Mouse (Mus musculus) heart, embryonic 15.5 days (tissue): ENCODE results near the gene Nfic. TPM values are rescaled to one million over a fixed set of nuclear protein-coding genes. Genes with fewer than 3 reads are reported as not detected.

Source experiments
- ATAC-seq: fragments of 200-750 bp; cut with Nextera tagmentation; replicated peaks from 2 replicates; pipeline ENCODE4 v1.8.0; 2017; ENCODE audit warnings: low read depth, moderate TSS enrichment; ENCODE audit not compliant: insufficient number of reproducible peaks, insufficient read depth, low FRiP score
- H3K27ac ChIP-seq: fragments of 300-500 bp; sonication (generic); 2 replicates; pipeline ENCODE4 v1.5.1; 2015; ENCODE audit warnings: mild to moderate bottlenecking, inconsistent platforms
- H3K27me3 ChIP-seq: fragments of 300-500 bp; sonication (generic); 2 replicates; pipeline ENCODE4 v1.6.1; 2015; ENCODE audit warnings: inconsistent platforms
- H3K36me3 ChIP-seq: fragments of 300-500 bp; sonication (generic); 2 replicates; pipeline ENCODE4 v1.6.1; 2015; ENCODE audit warnings: mild to moderate bottlenecking, inconsistent platforms
- H3K4me1 ChIP-seq: fragments of 300-500 bp; sonication (generic); replicated peaks from 2 replicates; pipeline ENCODE4 v1.6.1; 2015; ENCODE audit warnings: inconsistent platforms
- H3K4me2 ChIP-seq: fragments of 300-500 bp; sonication (generic); 2 replicates; pipeline ENCODE4 v1.6.1; 2015; ENCODE audit warnings: inconsistent platforms, mild to moderate bottlenecking, moderate library complexity
- H3K4me3 ChIP-seq: fragments of 300-500 bp; sonication (generic); 2 replicates; pipeline ENCODE4 v1.5.1; 2015; ENCODE audit warnings: mild to moderate bottlenecking, inconsistent platforms
- H3K9ac ChIP-seq: fragments of 300-500 bp; sonication (generic); 2 replicates; pipeline ENCODE4 v1.6.1; 2015; ENCODE audit warnings: mild to moderate bottlenecking, inconsistent platforms
- H3K9me3 ChIP-seq: fragments of 300-500 bp; sonication (generic); replicated peaks from 2 replicates; pipeline ENCODE4 v1.6.1; 2016; ENCODE audit warnings: inconsistent platforms
- WGBS: fragments of 180-500 bp; shearing (Covaris S2); methylation state at CpG from one replicate; pipeline ENCODE4 v1.1.7; 2015; ENCODE audit warnings: mixed read lengths; 5-methylcytosine and 5-hydroxymethylcytosine counted together
- polyA plus RNA-seq: library from polyadenylated mRNA; unstranded; fragments of >200 nt; fragmentation: Nextera tagmentation; extraction: Ambion mirVana; gene quantifications from 2 replicates; pipeline ENCODE4 v1.2.1, GENCODE M21; 2015

Gene Nfic
- polyA plus RNA-seq, 1 experiment from 2014 or later: 60.9 TPM

GRCm38 (mm10) chr10:81484441-81485059 lies 29.1 kb upstream of the Nfic start:
- no peaks in the 10 kb centered on the region for H3K9me3 ChIP-seq
- H3K4me2 ChIP-seq: no peak overlapping the region
- H3K27ac ChIP-seq: no peak overlapping the region
- H3K4me3 ChIP-seq: no peak overlapping the region
- no peak overlapping the region for H3K9ac ChIP-seq
- peaks cover 30% of the 10 kb centered on the region for H3K27me3 ChIP-seq
- ATAC-seq: no peak
- H3K36me3 ChIP-seq: peaks cover 29% of the 10 kb centered on the region
- 64% methylated on average over 6 of the region's 6 CpGs for WGBS
- H3K4me1 ChIP-seq: peaks cover 26% of the 10 kb centered on the region

- H3K4me3 ChIP-seq: no peak overlapping the region
- peaks cover 33% of the 10 kb centered on the region for H3K27me3 ChIP-seq
- H3K9ac ChIP-seq: no peak overlapping the region
- H3K9me3 ChIP-seq: no peaks in the 10 kb centered on the region
- no peak overlapping the region for H3K4me2 ChIP-seq
- ATAC-seq: no peak
- no peak overlapping the region for H3K27ac ChIP-seq
- WGBS: 18% methylated on average over 9 of the region's 9 CpGs
- H3K36me3 ChIP-seq: peaks cover 26% of the 10 kb centered on the region
- H3K4me1 ChIP-seq: peaks cover 25% of the 10 kb centered on the region
Measured at GRCm38 (mm10) chr10:81483983-81484382, 28.5 kb upstream of the Nfic start.

DNA sequence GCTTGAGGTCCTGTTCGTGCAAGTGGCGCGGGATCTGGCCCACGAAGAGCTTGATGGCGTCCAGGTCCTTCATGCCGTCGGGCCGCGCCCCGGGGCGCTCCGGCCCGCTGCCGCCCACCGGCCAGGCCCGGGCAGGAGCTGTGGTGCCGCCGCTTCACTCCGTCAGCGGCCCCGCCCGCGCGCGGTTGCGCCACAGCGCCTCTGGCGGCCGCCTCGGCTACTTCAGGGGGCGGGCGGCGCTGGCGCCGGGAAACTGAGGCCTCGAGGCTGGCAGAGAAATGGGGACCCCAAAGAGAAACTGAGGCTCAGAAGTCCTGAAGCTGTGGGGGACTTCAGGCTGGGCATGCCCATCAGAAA lies 27.1 kb upstream of the Nfic start, which contains the start of gene Celf5:
TSS of gene Celf5 (minus strand) at position 177 of the 357 bp plus-strand sequence.
- H3K4me3 ChIP-seq: peak within 1 kb of the TSS; percentile 54
- WGBS: 0% methylated on average over 20 of the region's 36 CpGs
- peaks cover 48% of the 10 kb centered on the region for H3K27me3 ChIP-seq
- H3K4me2 ChIP-seq: peak within 1 kb of the TSS; percentile 94
- peaks cover 11% of the 10 kb centered on the region for H3K36me3 ChIP-seq
- peak within 1 kb of the TSS; percentile 55 for H3K9ac ChIP-seq
- no peak within 1 kb of the TSS for H3K27ac ChIP-seq
- H3K9me3 ChIP-seq: no peaks in the 10 kb centered on the region
- H3K4me1 ChIP-seq: peaks cover 12% of the 10 kb centered on the region
- peak; percentile 16; the same call in 1 of the 2 replicates for ATAC-seq

DNA sequence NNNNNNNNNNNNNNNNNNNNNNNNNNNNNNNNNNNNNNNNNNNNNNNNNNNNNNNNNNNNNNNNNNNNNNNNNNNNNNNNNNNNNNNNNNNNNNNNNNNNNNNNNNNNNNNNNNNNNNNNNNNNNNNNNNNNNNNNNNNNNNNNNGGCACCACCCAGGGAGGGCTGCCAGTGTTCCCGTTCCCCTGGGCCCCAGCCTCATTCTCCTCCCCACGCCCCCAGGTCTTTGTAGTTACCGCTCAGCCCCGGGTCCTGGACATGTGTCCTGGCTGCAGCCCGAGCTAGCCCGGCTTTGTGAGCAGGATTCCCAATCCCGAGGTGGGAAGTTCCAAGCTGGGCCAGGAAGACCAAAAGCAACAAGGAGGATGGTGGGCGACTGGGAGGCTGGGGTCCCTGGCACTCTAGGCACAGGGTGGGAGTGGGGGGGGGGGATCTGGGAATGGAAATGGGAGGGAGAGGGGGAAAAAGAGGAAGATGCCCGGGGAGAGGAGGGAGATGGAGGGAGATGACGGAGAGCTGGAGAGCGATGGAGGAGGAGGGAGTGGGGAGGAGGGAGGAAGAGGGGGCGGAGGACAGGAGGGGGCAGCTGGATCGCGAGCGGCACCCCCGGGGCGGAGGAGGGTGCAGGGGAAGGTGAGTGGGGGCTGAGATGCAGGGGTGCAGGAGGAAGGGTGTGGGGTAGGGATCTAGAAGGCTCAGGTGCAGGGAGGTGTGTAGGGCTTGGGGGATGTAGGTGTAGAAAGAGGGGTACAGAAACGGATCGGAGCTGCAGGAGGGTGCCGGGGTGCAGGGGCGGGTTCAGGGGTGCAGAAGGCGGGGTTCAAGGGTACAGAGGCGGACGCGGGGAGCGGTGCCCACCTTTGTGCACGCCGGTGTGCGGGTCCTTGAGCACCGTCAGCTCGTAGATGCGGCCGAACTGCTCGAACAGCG lies 26.4 kb upstream of the Nfic start:
- ATAC-seq: no peak; the same call in 1 of the 2 replicates
- 7% methylated on average over 34 of the region's 35 CpGs for WGBS
- H3K4me3 ChIP-seq: peak overlapping the region; percentile 54
- H3K9ac ChIP-seq: peak overlapping the region; percentile 55
- H3K36me3 ChIP-seq: 0 out of 2 replicates have a peak, but pooled peaks cover 5% of the 10 kb centered on the region
- H3K27ac ChIP-seq: no peak overlapping the region
- peak overlapping the region; percentile 94 for H3K4me2 ChIP-seq
- peaks cover 12% of the 10 kb centered on the region for H3K4me1 ChIP-seq
- H3K9me3 ChIP-seq: no peaks in the 10 kb centered on the region
- H3K27me3 ChIP-seq: peaks cover 54% of the 10 kb centered on the region

DNA sequence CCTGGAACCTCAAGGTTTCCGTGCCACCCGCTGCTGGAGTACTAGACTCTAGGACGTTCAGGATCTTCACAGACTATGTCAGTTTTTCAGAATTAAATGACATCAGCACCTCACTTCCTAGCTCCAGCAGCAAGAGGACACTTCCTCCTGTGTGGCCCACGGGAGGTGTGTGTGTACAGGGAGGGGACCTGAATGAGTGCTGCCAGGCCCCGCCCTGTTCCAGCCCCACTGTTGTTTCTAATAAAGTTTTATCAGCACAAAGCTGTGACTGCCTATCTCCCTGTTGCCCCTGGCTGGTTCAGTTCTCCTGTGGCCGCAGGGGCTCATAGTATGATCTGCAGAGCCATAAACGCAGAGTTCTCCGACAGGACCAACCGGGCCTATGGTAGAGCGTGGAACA lies 19.0 kb upstream of the Nfic start:
- Histone ChIP-seq H3K9ac (no peak overlapping the region), H3K4me2 (no peak overlapping the region), H3K4me1 (peaks cover 2% of the 10 kb centered on the region; the same call in 1 of the 2 replicates), H3K9me3 (no peaks in the 10 kb centered on the region), H3K27me3 (peaks cover 93% of the 10 kb centered on the region), H3K36me3 (no peaks in the 10 kb centered on the region), H3K4me3 (no peak overlapping the region), H3K27ac (no peak overlapping the region)
- ATAC-seq: no peak
- WGBS: 73% methylated on average over 10 of the region's 10 CpGs

- Histone ChIP-seq H3K9ac (no peak overlapping the region), H3K4me2 (no peak overlapping the region), H3K4me1 (peaks cover 2% of the 10 kb centered on the region; the same call in 1 of the 2 replicates), H3K27me3 (peaks cover 95% of the 10 kb centered on the region), H3K9me3 (no peaks in the 10 kb centered on the region), H3K36me3 (no peaks in the 10 kb centered on the region), H3K4me3 (no peak overlapping the region), H3K27ac (no peak overlapping the region)
- WGBS: 3% methylated on average over 22 of the region's 22 CpGs
- ATAC-seq: no peak
Measured at GRCm38 (mm10) chr10:81473003-81473451, 17.6 kb upstream of the Nfic start.

DNA sequence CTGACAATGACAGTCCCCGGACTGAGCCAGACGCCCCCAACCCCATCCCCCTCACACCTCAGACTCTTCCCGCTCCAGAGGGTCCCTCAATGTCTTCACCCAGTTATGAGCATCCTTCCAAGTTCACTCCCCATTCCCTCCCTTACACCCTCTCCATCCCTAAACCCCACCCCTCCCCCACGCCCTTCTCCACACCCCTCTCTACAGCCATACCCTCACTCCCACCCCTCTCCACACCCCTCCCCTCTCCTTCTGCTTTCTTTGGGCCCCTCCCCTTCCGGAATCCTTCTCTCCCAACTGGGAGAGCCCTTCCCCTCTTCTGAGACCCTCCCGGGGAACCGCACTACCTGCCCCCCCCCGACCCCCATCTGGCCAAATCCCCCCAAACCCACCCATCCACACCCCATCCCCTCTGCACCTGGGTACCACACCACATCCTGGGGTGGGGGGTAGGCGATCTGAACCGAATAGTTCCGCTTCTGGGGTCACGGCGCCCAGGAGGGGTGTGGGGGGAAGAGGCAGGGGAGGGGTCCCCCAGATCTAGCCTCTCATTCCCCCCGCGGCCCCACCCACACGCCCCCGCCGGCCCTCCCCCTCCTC lies 17.1 kb upstream of the Nfic start:
- ATAC-seq: no peak; the same call in 1 of the 2 replicates
- H3K36me3 ChIP-seq: no peaks in the 10 kb centered on the region
- no peaks in the 10 kb centered on the region for H3K9me3 ChIP-seq
- H3K4me3 ChIP-seq: no peak overlapping the region
- H3K9ac ChIP-seq: no peak overlapping the region
- peaks cover 95% of the 10 kb centered on the region for H3K27me3 ChIP-seq
- WGBS: 3% methylated on average over 15 of the region's 18 CpGs
- peaks cover 2% of the 10 kb centered on the region; the same call in 1 of the 2 replicates for H3K4me1 ChIP-seq
- H3K27ac ChIP-seq: no peak overlapping the region
- no peak overlapping the region for H3K4me2 ChIP-seq

DNA sequence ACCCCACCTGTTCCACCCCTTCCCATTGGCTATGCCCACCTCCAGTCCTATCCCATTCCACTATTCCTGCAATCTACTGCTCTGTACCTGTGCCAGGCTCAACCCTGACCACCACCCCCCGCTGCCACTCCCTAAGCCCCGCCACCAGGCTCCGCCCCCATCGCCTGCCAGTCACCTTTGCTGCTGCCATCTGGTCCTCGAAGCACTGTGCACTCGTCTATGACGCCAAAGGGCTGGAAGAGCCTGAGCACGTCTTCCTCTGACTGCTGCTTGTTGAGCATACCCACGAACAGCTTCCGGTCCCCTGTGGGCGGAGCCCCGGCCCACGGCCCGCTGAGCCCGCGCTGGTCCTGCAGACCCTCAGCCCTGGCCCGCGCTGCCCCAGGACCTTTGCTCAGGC lies 15.0 kb upstream of the Nfic start:
- no peak overlapping the region for H3K4me2 ChIP-seq
- WGBS: 40% methylated on average over 18 of the region's 18 CpGs
- peaks cover 97% of the 10 kb centered on the region for H3K27me3 ChIP-seq
- ATAC-seq: no peak
- H3K9ac ChIP-seq: no peak overlapping the region
- H3K36me3 ChIP-seq: no peaks in the 10 kb centered on the region
- no peak overlapping the region for H3K4me3 ChIP-seq
- H3K27ac ChIP-seq: no peak overlapping the region
- no peaks in the 10 kb centered on the region for H3K9me3 ChIP-seq
- no peaks in the 10 kb centered on the region for H3K4me1 ChIP-seq

- no peak overlapping the region for H3K27ac ChIP-seq
- no peaks in the 10 kb centered on the region for H3K9me3 ChIP-seq
- no peak overlapping the region for H3K4me3 ChIP-seq
- H3K4me2 ChIP-seq: no peak overlapping the region
- no peak for ATAC-seq
- 77% methylated on average over 5 of the region's 5 CpGs for WGBS
- H3K9ac ChIP-seq: no peak overlapping the region
- H3K4me1 ChIP-seq: peaks cover 3% of the 10 kb centered on the region
- peaks cover 97% of the 10 kb centered on the region for H3K27me3 ChIP-seq
- H3K36me3 ChIP-seq: no peaks in the 10 kb centered on the region
Measured at GRCm38 (mm10) chr10:81469253-81469652, 13.8 kb upstream of the Nfic start.

DNA sequence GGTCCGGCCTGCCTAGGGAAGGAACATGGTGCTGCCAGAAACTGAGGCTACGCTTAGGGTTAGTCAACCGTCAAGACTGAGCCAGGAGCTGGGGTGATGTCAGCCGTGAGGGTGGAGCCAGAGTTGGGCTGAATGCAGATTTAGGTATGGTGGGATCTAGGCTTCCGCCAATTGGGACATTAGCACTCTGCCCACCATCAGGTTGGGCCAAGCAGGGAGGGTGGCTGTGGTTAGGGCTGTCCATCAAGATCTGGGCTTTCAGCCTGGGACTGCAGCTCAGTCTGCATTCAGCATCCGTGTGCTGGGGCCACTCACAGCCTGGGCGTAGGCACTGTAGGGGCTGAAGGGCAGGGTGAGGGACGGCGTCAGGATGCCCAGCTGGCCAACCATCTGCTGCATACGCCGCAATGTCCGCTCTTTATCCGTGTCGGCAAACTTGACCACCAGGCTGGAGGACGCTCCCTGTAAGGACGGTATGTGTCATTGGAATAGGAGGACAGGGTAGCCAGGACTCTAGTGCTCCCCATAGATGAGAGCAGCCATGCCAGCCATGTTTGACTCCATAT lies 12.3 kb upstream of the Nfic start:
- H3K27me3 ChIP-seq: peaks cover 97% of the 10 kb centered on the region
- H3K27ac ChIP-seq: no peak overlapping the region
- H3K9me3 ChIP-seq: no peaks in the 10 kb centered on the region
- 76% methylated on average over 16 of the region's 16 CpGs for WGBS
- H3K4me3 ChIP-seq: no peak overlapping the region
- no peak overlapping the region for H3K4me2 ChIP-seq
- H3K36me3 ChIP-seq: no peaks in the 10 kb centered on the region
- no peak for ATAC-seq
- H3K4me1 ChIP-seq: peaks cover 7% of the 10 kb centered on the region
- H3K9ac ChIP-seq: no peak overlapping the region

DNA sequence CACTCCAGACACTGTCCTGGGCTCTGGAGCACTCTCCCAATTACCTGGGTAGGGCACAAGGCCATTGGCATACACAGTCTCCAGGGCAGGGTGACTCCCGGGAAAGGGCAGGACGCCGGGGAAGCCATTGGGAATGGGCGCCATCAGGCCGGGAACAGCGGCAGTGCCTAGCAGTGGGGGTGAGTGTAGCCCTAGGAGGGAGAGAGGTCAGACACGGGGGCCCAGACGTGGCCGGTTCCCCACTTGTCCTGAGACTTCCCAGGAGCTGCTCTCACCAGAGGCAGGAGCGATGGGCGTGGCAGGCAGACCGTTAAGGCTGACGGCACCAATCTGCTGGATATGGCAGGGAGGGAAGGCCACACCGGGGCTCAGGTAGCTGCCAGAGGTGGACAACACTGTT lies 11.4 kb upstream of the Nfic start:
- no peak for ATAC-seq
- peaks cover 7% of the 10 kb centered on the region for H3K4me1 ChIP-seq
- WGBS: 53% methylated on average over 14 of the region's 14 CpGs

More for the DNA sequence above, 11.4 kb upstream of the Nfic start:
- Histone ChIP-seq H3K9me3 (no peaks in the 10 kb centered on the region), H3K4me2 (no peak overlapping the region), H3K27me3 (peaks cover 97% of the 10 kb centered on the region), H3K9ac (no peak overlapping the region), H3K27ac (no peak overlapping the region), H3K36me3 (no peaks in the 10 kb centered on the region), H3K4me3 (no peak overlapping the region)
